19 mouse cellular contexts compared by ENCODE assay signal in genomic region chr16:22165556-22165955, GRCm38 (mm10). TPM values are rescaled to one million over a fixed set of nuclear protein-coding genes. Genes with fewer than 3 reads are reported as not detected.
"Had no signal": no experiment of that assay in that cellular context is flagged by ENCODE, and none has a peak within 500 bp of the region (broad histone marks: within the 10 kb centered on the region; RNA-seq: fewer than 3 reads in every experiment).

No protein-coding gene starts in this region.

- H3K4me2 ChIP-seq: lung, embryonic 15.5 days; midbrain, embryonic 11.5 days; midbrain, embryonic 13.5 days; midbrain, embryonic 15.5 days; neural tube, embryonic 12.5 days; stomach, embryonic 15.5 days had no signal

- H3K4me3 ChIP-seq: lung, embryonic 15.5 days; megakaryocyte, embryonic 14.5 days; midbrain, embryonic 13.5 days; midbrain, embryonic 15.5 days; neural tube, embryonic 12.5 days; stomach, embryonic 15.5 days had no signal

- H3K9ac ChIP-seq: liver, postnatal 0 days; lung, embryonic 15.5 days; midbrain, embryonic 13.5 days; midbrain, embryonic 15.5 days; neural tube, embryonic 12.5 days; stomach, embryonic 15.5 days had no signal

- H3K27ac ChIP-seq: lung, embryonic 15.5 days; macrophage; midbrain, embryonic 13.5 days; midbrain, embryonic 15.5 days; neural tube, embryonic 12.5 days; stomach, embryonic 15.5 days; stomach, postnatal 0 days had no signal

- H3K9me3 ChIP-seq: lung, embryonic 15.5 days; midbrain, embryonic 13.5 days; midbrain, embryonic 15.5 days; neural tube, embryonic 12.5 days; stomach, embryonic 15.5 days had no signal

- DNase-seq: liver, postnatal 0 days; lung, adult 2 months; lung, postnatal 14 days; lung, postnatal 36 days; right cerebral cortex, postnatal 14 days; thymus, adult 2 months; thymus, postnatal 25 days; thymus, postnatal 4 days had no signal

- H3K36me3 ChIP-seq: lung, embryonic 15.5 days; midbrain, embryonic 13.5 days; midbrain, embryonic 15.5 days; neural tube, embryonic 12.5 days; stomach, embryonic 15.5 days had no signal

- H3K27me3 ChIP-seq: lung, embryonic 15.5 days; midbrain, embryonic 13.5 days; midbrain, embryonic 15.5 days; neural tube, embryonic 12.5 days; stomach, embryonic 15.5 days had no signal

- ATAC-seq: liver, postnatal 0 days; lung, postnatal 0 days; midbrain, embryonic 13.5 days; midbrain, embryonic 15.5 days had no signal

RNA-seq across cellular contexts. Expression of gene Igf2bp2, which starts 2.5 kb away (rescaled TPM):
- total RNA-seq: monocyte, adult 5-6 weeks had no signal
